Mouse (Mus musculus) thymus, postnatal 10 days (tissue): Measurements from ENCODE around the gene Usp17lb.
"Not testable (repeated sequence)": the region's sequence is repeated elsewhere in the genome, so short reads cannot be mapped to it uniquely, and the experiment has no call there.

Experiments used
- DNase-seq, 2 experiments: peaks; one replicate each; pipeline ENCODE4 v3.0.0; 2021; ENCODE audit warnings: low spot score in 2 of 2

The Usp17lb gene

GRCm38 (mm10) chr7:104842503-104842902 is at the start of gene Usp17lb:
Gene Usp17lb (minus strand): TSS chr7:104842603.
- DNase-seq = no peak

- no peak for DNase-seq
Observed at GRCm38 (mm10) chr7:104877731-104878130, 35.3 kb upstream of the Usp17lb start, which contains the start of gene Olfr665. Gene Olfr665 (plus strand): TSS chr7:104878031.

GRCm38 (mm10) chr7:104861381-104861780 is 19.0 kb upstream of the Usp17lb start:
- DNase-seq = no peak

GRCm38 (mm10) chr7:104857683-104858082 is 15.3 kb upstream of the Usp17lb start:
- DNase-seq = no peak

- not testable (repeated sequence) for DNase-seq
Observed at GRCm38 (mm10) chr7:104856709-104857108, 14.3 kb upstream of the Usp17lb start, which contains the start of gene Usp17la. Gene Usp17la (plus strand): TSS chr7:104857009.

GRCm38 (mm10) chr7:104855248-104855750 is 12.9 kb upstream of the Usp17lb start:
- DNase-seq = no peak

GRCm38 (mm10) chr7:104851546-104851945 is 9.1 kb upstream of the Usp17lb start:
- not testable (repeated sequence) for DNase-seq

GRCm38 (mm10) chr7:104843731-104844287 is 1.4 kb upstream of the Usp17lb start:
- DNase-seq = no peak

- DNase-seq = not testable (repeated sequence)
Observed at GRCm38 (mm10) chr7:104810335-104810734, 32.1 kb downstream of the Usp17lb start.

- DNase-seq = no peak
Observed at GRCm38 (mm10) chr7:104790796-104791195, 51.6 kb downstream of the Usp17lb start.
